Mouse (Mus musculus): ENCODE measurements around the gene Coa3.

DNA sequence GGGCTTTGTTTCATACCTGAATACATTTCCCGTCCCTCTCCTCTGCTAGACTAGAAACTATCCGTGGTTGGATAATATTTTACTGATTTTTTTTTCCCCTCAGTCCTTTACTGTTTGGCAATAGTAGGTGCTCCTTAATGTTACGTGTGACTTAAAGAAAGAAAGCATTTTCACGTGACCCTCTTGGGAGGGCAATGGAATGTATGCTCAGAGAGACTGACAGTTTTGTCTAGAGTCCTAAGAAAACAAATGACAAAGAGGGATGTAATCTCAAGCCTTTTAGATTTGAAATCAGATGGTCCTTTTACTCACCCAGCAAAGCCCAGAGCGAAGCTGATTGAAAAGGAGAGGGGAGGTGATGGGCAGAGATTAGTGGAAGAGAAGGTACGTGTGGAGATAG, 13.0 kb downstream of the Coa3 start:
- no peak for TF ChIP-seq CTCF (IDR thresholded peaks at IDR 0.05; ENCODE audit: borderline replicate concordance, control insufficient read depth, extremely low read depth, insufficient read depth, low read length, poor library complexity)
- no peak for TF ChIP-seq POLR2A (IDR thresholded peaks at IDR 0.05; ENCODE audit: control insufficient read depth, extremely low read depth, insufficient read depth, low read length, poor library complexity)

Measured in thymus, adult 2 months (tissue).